Mouse (Mus musculus) left cerebral cortex, adult 8-10 months (tissue): ENCODE measurements around the gene Enkur. TPM values are rescaled to one million over a fixed set of nuclear protein-coding genes. Genes with fewer than 3 reads are reported as not detected.

Experiments used
- DNase-seq, 2 experiments: peaks; one replicate each; pipeline ENCODE4 v3.0.0; 2022; ENCODE audit warnings: low spot score in 2 of 2
- total RNA-seq, 4 experiments: library from RNA; stranded (reverse); gene quantifications; 2 replicates each; pipeline ENCODE4 v1.2.4; 2022

Enkur gene
- total RNA-seq, 4 experiments from 2014 or later: 3.3 to 4.9 (median 4.0) TPM

DNA sequence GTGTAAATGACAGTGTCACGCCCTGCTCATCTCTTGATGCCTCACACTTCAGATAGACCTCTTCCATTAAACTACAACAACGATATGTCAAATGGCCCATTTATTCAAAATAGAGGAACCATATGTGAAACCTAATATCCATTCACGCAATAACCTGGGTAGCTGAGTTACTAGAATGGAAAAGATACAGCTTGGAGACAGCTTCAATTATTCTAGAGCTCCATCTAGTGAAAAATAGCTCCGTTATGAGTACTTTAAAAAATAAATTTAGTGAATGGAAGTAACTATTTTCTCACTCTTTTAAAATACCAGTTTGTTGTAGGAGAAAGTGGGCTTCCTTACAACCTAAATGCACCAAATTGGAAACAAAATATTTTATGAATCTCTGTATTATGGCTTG, 16.6 kb downstream of the Enkur start:
- DNase-seq: no peak

DNA sequence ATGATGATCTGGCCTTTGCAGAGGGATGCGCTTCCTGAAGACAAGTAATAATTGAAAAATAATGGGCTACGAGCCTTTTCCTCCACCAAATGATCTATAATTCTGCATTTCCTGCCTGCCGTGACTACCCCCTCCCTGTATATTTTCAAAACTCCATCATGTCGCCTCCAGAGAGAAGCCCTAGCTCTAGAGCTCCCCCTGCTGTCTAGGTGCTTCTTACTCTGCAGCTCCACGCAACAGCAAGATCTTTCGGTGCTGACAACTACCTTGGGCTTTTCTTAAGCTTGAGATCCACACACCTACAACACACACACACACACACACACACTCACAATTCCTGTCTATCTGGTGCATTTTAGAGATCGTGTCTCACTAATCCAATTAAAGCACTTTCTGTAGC, 17.6 kb downstream of the Enkur start:
- peak; percentile 24 to 33 for DNase-seq

DNA sequence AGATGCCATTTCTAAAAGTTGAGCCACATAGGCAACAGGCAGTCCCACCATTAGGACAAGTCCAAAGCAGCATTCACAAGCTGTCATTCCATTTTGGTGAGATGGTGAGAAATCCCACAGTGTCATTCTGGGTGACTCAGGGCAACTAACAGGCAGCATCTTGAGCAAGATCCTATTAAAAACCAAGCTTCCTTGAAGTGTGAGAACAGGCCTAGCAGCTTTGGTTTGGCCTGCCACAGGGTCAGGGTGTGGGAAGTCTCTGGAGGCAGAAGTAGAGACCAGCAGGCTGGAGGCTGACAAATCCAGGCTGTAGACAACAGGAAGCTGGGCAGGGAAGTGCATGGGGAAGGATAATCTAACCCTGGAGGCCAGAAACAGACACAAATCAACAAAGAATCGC, 22.4 kb downstream of the Enkur start:
- no peak for DNase-seq

DNA sequence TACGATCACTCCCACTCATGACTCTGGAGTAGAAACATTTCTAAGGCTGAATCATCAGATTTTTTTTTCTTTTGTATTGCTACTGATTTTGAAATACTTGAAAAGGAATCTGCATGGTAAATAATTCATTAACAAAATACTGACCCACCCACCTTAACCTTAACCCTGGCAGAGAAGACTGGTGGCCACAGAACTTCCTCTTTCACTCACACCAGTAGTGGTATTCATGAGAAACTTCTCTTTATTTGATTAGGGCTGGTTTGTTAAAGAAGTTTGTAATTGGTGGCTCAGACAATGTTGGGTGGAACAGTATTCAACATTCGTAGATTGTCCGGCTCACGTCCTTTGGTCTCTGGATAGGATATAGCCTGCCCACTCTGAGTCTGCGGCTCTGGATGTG, 26.0 kb downstream of the Enkur start:
- no peak for DNase-seq

- DNase-seq: no peak
Measured at GRCm38 (mm10) chr2:21172797-21173196, 32.4 kb downstream of the Enkur start.

GRCm38 (mm10) chr2:21167916-21168315, 37.2 kb downstream of the Enkur start:
- no peak for DNase-seq

GRCm38 (mm10) chr2:21164296-21164695, 40.9 kb downstream of the Enkur start:
- no peak for DNase-seq

DNA sequence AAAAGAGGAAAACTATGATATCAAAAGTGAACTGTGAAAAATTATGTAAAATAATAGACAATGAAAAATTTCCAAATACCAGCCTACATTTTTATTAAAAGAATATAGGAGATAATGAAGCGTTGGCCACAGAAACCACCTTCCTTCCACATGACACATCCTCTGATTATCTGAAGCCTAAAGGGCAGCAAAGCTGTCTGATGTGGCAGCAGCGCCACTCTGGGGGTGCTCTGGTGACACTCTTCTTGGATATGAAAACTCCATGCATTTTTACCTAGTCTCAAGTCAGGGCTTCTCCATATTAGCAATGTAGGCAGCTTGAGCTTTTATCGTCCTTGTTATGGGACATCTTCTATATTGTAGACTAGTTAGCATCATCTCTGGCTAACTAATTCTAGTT, 51.7 kb downstream of the Enkur start:
- DNase-seq: no peak

GRCm38 (mm10) chr2:21147169-21147568, 58.0 kb downstream of the Enkur start:
- DNase-seq: no peak

DNA sequence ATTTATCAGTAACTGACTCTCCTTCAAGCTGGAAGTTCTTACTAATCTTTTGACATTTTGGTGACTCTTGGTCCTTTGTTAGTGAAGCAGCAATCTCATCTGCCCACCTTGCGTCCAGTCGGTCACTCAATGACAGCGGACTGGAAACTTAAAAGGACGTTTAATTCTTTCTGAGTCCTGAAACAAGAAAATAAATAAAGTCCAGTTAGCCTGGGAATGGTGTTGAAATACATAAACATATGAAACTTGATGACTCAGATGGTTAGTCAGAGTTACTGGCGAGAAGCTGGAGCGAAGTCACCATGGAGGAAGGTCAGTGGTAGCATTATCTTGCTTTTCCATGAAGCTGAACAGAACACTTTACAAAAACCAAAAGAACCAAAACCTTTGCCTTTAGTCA, 58.7 kb downstream of the Enkur start:
- DNase-seq: no peak

- DNase-seq: peak; percentile 3 to 29
Measured at GRCm38 (mm10) chr2:21142616-21143015, 62.5 kb downstream of the Enkur start.

DNA sequence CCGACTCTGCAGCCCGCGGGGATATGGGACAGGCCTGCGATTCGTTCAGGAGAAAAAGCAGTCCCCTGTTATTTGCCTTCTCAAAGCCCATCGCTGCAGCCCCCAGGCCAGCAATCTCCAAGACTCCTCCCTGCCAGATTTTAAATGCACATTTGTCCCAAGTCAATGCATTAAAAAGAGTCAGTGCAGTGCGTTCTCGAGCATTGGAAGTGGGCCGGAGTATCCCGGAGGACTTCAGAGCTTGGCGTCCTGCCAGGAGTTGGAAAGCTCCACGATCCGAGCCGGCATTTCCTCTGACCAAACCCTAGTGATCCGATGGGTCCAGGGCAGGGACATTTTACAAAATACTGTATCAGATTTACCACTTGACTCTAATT, 63.0 kb downstream of the Enkur start:
- DNase-seq: peak; percentile 13 to 25

- peak; percentile 12 to 32 for DNase-seq
Measured at GRCm38 (mm10) chr2:21141520-21142203, 63.5 kb downstream of the Enkur start.

DNA sequence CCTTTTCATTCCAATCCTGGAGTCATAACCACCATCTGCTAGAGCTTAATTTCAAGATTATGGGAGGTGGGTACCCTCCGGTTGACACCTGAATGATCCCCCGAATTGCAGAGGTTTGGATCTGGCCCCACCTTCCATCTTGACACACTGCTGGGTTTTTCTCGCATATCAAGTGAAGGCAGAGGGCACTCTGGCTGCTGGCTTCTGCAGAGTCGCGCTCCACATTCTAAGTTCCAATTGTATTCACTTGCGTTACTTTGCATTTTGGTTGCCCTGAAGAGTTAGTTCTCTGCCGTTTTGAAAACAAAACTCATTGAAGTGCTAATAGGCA, 64.0 kb downstream of the Enkur start:
- DNase-seq: no peak

Other genes starting within 250 kb of the Enkur start
- 100 to 1,000 TPM; 218 to 248 (median 233) TPM for gene Arhgap21, start 236.5 kb downstream of the Enkur start, total RNA-seq
- gene Thnsl1, start 359 bp upstream of the Enkur start, total RNA-seq: 10 to 100 TPM; 19.1 to 24.0 (median 19.6) TPM
- gene Gpr158, start 162.2 kb upstream of the Enkur start, total RNA-seq: 100 to 1,000 TPM; 105 to 124 (median 114) TPM